Mouse (Mus musculus) heart, embryonic 11.5 days (tissue): ENCODE measurements around the gene Npat. TPM values are rescaled to one million over a fixed set of nuclear protein-coding genes. Genes with fewer than 3 reads are reported as not detected.

Source experiments
- ATAC-seq: fragments of 200-750 bp; cut with Nextera tagmentation; replicated peaks from 2 replicates; pipeline ENCODE4 v1.8.0; 2017; ENCODE audit warnings: moderate library complexity; ENCODE audit not compliant: insufficient number of reproducible peaks, low FRiP score, low TSS enrichment
- H3K27ac ChIP-seq: fragments of 300-500 bp; sonication (generic); 2 replicates; pipeline ENCODE4 v1.5.1; 2014; ENCODE audit warnings: mild to moderate bottlenecking, low read depth, low read length
- H3K27me3 ChIP-seq: fragments of 300-500 bp; sonication (generic); 2 replicates; pipeline ENCODE4 v1.6.1; 2014; ENCODE audit warnings: mild to moderate bottlenecking, low read length, mixed read lengths; ENCODE audit not compliant: control insufficient read depth, insufficient read depth
- H3K36me3 ChIP-seq: fragments of 300-500 bp; sonication (generic); 2 replicates; pipeline ENCODE4 v1.6.1; 2014; ENCODE audit warnings: mild to moderate bottlenecking, low read length, moderate library complexity, mixed read lengths; ENCODE audit not compliant: control insufficient read depth, insufficient read depth
- H3K4me1 ChIP-seq: fragments of 300-500 bp; sonication (generic); 2 replicates; pipeline ENCODE4 v1.6.1; 2014; ENCODE audit warnings: low read length; ENCODE audit not compliant: control insufficient read depth, insufficient read depth
- H3K4me2 ChIP-seq: fragments of 300-500 bp; sonication (generic); 2 replicates; pipeline ENCODE4 v1.6.1; 2014; ENCODE audit warnings: mild to moderate bottlenecking, moderate library complexity
- H3K4me3 ChIP-seq: fragments of 300-500 bp; sonication (generic); 2 replicates; pipeline ENCODE4 v1.5.1; 2014; ENCODE audit warnings: low read depth, low read length
- H3K9ac ChIP-seq: fragments of 300-500 bp; sonication (generic); 2 replicates; pipeline ENCODE4 v1.6.1; 2014; ENCODE audit warnings: mild to moderate bottlenecking, low read depth, low read length, moderate library complexity
- H3K9me3 ChIP-seq: fragments of 300-500 bp; sonication (generic); replicated peaks from 2 replicates; pipeline ENCODE4 v1.6.1; 2016; ENCODE audit warnings: low read length; ENCODE audit not compliant: control insufficient read depth
- WGBS: fragments of 180-500 bp; shearing (Covaris S2); extraction: QIAGEN DNeasy Blood & Tissue Kit; methylation state at CpG from one replicate; pipeline ENCODE4 v1.1.7; 2014; ENCODE audit not compliant: insufficient replicate concordance; 5-methylcytosine and 5-hydroxymethylcytosine counted together
- polyA plus RNA-seq: library from polyadenylated mRNA; unstranded; fragments of >200 nt; fragmentation: Nextera tagmentation; extraction: Ambion mirVana; gene quantifications from 2 replicates; pipeline ENCODE4 v1.2.1, GENCODE M21; 2014

Npat gene
- polyA plus RNA-seq, 1 experiment from 2014 or later = 18.3 TPM

DNA sequence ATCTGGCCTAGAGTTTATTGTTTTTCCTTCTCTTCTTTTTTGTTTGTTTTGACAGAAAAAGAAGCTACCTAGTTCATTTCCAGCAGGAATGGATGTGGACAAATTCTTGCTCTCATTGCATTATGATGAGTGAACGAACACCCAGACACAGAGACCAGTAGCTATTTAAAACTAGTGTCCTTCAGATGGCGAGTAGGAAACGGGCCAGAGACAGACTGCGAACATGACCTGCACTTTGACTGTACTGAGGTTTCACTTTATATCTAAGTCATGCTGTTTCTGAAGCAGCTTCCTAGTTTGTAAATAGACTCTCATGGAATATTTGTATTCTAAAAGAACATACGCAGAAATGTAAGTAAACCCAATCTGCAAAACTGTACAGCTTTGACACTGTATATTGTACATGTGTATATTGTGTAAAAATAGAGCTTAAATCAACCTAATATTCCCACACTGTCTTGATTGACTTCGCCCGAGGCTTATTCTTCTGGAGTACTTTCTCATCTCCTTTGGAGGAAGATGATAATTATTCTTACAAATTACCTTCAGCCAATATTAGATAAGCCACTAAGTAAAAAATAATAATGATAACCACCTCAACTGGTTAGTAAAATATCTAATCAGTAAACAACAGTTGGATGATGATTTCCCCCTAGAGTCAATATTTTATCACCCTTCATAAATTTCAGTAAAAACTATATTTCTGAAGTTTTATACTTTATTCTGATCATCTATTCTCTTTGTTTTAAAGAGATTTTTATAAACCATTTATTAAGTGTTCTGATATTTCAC is 35.9 kb downstream of the Npat start:
- Histone ChIP-seq H3K9me3 (no peaks in the 10 kb centered on the region), H3K36me3 (peaks cover 13% of the 10 kb centered on the region), H3K9ac (no peak overlapping the region), H3K27me3 (no peaks in the 10 kb centered on the region), H3K4me2 (no peak overlapping the region), H3K4me3 (no peak overlapping the region), H3K27ac (no peak overlapping the region), H3K4me1 (no peaks in the 10 kb centered on the region)
- no peak for ATAC-seq
- WGBS = 86% methylated on average over 7 of the region's 7 CpGs

DNA sequence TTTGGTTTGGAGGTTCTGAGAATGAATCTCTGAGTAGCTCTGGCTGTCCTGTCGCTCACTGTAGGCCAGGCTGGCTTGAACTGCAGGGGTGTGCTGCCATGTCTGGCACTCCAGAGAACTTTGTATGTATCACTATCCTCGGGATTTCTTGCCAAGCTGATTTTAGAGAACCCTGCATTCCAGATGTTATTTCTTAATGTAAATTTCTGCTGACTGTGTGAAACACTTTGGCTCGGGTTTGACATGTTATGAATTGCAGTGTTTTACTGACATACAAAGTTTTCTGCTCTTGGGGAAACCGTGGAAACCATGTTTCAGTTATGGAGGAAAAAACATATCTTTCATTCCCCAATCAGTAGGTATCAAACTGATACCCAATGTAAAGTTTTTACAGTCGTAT is 38.9 kb downstream of the Npat start:
- H3K9ac ChIP-seq = no peak overlapping the region
- no peak overlapping the region for H3K27ac ChIP-seq
- 84% methylated on average over 5 of the region's 5 CpGs for WGBS
- H3K4me3 ChIP-seq = no peak overlapping the region
- H3K27me3 ChIP-seq = no peaks in the 10 kb centered on the region
- no peaks in the 10 kb centered on the region for H3K4me1 ChIP-seq
- no peak for ATAC-seq
- H3K9me3 ChIP-seq = no peaks in the 10 kb centered on the region
- no peak overlapping the region for H3K4me2 ChIP-seq
- H3K36me3 ChIP-seq = peaks cover 11% of the 10 kb centered on the region

DNA sequence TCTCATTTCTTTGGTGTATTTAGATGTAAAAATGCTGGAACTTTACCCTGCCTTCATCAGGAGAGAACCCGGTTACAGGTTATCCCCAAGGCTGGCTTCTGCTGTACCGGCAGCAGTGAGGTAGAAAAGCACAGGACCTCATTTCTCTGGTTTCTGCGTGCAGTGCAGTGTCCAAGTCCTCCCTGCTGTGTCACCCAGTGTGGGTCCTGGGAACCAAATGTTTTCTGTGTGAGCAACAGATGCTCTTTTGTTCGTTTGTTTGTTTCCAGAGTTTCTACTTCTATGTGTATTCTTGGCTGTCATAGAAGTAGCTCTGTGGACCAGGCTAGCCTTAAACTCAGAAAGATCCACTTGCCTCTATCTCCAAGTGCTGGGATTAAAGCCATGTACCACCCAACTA is 45.0 kb downstream of the Npat start:
- H3K4me3 ChIP-seq = no peak overlapping the region
- H3K4me2 ChIP-seq = no peak overlapping the region
- no peaks in the 10 kb centered on the region for H3K4me1 ChIP-seq
- no peaks in the 10 kb centered on the region for H3K9me3 ChIP-seq
- WGBS = 79% methylated on average over 4 of the region's 4 CpGs
- no peaks in the 10 kb centered on the region for H3K27me3 ChIP-seq
- H3K27ac ChIP-seq = no peak overlapping the region
- no peak for ATAC-seq
- no peak overlapping the region for H3K9ac ChIP-seq
- H3K36me3 ChIP-seq = peaks cover 19% of the 10 kb centered on the region

DNA sequence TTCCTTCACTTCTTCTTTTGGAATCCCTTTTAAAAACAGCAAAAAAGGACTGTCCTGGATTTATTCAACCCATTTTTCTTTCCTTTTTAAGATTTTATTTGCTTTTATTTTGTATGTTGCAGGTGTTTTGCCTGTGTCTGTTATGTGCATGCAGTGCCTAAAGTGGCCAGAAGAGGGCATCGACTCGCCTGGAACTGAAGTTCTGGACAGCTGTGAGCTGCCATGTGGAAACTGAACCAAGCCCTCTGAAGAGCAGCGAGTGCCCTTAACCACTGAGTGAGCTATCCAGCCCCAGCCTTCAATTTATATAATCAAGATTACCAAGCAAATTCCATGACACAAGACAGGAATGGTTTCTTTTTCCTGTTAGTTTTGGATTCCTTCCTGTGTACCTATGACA is 57.9 kb downstream of the Npat start:
- peaks cover 2% of the 10 kb centered on the region for H3K36me3 ChIP-seq
- 19% methylated on average over 3 of the region's 3 CpGs for WGBS
- no peak for ATAC-seq

DNA sequence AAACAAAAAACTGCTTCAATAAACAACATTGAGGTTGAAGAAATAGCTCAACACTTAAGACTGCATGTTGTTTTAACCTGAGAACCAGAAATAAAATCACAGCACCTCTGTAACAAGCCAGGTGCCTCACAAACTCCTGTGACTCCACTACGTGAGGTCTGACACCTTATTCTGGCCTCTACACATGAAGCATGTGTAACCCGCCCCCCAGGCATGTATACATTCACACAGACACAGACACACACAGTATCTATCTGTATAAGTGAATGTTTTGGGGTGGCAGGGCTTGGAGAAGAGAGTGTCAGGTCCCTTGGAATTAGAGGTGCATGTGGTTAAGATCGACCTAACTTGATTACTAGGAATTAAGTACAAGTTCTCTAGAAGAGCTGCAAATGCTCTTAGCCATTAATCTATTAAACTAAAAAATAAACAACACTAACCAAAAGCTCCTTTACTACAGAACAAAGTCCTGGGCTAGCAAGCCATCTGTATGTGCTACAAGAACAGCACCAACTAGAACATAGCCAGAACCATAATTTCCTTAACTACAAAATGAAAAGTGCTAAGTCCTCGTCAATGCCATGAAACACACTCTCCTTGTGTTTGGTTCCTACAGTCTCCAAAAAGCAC is 60.2 kb downstream of the Npat start:
- WGBS = 87% methylated on average over 4 of the region's 4 CpGs
- H3K36me3 ChIP-seq = no peaks in the 10 kb centered on the region; the same call in 1 of the 2 replicates
- no peak overlapping the region for H3K9ac ChIP-seq
- no peak overlapping the region for H3K4me3 ChIP-seq
- no peak overlapping the region for H3K27ac ChIP-seq
- no peak for ATAC-seq
- no peak overlapping the region for H3K4me2 ChIP-seq
- H3K4me1 ChIP-seq = no peaks in the 10 kb centered on the region
- no peaks in the 10 kb centered on the region for H3K27me3 ChIP-seq
- H3K9me3 ChIP-seq = no peaks in the 10 kb centered on the region

More for the DNA sequence above, 57.9 kb downstream of the Npat start:
- no peak overlapping the region for H3K4me2 ChIP-seq
- no peaks in the 10 kb centered on the region for H3K9me3 ChIP-seq
- H3K4me1 ChIP-seq = no peaks in the 10 kb centered on the region
- no peak overlapping the region for H3K4me3 ChIP-seq
- H3K27ac ChIP-seq = no peak overlapping the region
- no peaks in the 10 kb centered on the region for H3K27me3 ChIP-seq
- no peak overlapping the region for H3K9ac ChIP-seq

DNA sequence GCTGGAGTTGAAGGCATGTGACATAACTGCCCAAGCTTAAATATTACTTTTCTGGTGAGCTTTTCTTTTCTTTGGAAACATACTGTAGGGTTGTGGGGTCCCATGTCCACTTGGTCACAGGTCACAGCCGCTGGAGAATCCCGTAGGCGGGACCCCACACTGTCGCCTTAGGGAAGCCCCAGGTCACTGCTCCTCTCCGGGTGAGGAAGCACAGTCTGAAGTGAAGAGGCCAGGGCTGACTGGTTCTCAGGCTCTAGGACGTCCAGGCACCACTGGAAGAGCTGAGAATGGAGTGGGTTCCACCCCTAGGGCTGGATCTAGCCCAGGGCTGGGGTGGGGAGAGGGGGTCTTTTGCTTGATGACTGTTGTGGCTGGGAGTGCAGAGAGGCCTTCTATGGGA is 61.8 kb downstream of the Npat start:
- Histone ChIP-seq H3K36me3 (no peaks in the 10 kb centered on the region; the same call in 1 of the 2 replicates), H3K27me3 (no peaks in the 10 kb centered on the region), H3K4me2 (no peak overlapping the region), H3K9ac (no peak overlapping the region), H3K4me3 (no peak overlapping the region), H3K9me3 (no peaks in the 10 kb centered on the region), H3K27ac (no peak overlapping the region), H3K4me1 (no peaks in the 10 kb centered on the region)
- 78% methylated on average over 6 of the region's 6 CpGs for WGBS
- no peak for ATAC-seq

DNA sequence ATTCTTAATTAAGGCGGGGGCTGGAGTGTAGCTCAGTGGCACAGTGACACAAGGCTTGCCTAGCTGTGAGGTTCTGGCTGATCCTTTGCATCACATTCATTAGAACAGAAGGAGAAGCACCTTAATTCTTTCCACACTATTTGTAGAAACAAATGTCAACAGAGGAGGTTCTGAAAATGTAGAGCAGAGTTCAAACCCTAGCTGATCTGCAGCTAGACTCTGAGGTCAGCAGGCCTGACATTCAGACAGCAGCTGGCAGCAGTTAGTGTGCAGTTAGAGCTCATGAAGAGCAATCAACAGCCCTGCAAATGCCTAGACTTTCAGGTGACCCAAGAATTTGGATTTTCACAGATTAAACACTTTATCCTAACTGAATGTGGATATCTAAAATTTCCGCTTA is 64.7 kb downstream of the Npat start:
- ATAC-seq = no peak
- Histone ChIP-seq H3K4me2 (no peak overlapping the region), H3K9ac (no peak overlapping the region), H3K4me1 (0 out of 2 replicates have a peak, but pooled peaks cover 2% of the 10 kb centered on the region), H3K9me3 (no peaks in the 10 kb centered on the region), H3K27me3 (no peaks in the 10 kb centered on the region), H3K27ac (no peak overlapping the region), H3K36me3 (no peaks in the 10 kb centered on the region), H3K4me3 (no peak overlapping the region)
- 90% methylated on average over 2 of the region's 2 CpGs for WGBS

DNA sequence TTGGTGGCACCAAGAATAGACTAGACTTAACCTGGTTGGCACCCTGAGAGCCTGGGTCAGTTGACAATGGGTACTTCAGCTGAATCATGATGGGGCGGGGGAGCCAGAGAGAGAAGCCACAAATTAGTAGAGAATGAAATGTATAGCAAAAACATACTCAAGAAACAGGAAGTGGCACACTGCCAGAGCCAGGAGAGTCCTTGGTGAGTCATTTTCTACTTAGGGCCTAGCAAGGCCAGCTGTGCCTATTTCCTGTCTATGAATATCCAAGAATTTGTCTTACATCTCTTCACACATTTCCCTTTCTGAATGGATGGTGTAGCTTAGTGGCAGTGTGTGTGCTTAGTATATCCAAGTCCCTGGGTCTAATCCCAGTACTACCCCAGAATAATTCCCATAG is 66.5 kb downstream of the Npat start:
- no peaks in the 10 kb centered on the region for H3K9me3 ChIP-seq

More for the DNA sequence above, 66.5 kb downstream of the Npat start:
- Histone ChIP-seq H3K4me3 (no peak overlapping the region), H3K27me3 (no peaks in the 10 kb centered on the region), H3K4me2 (no peak overlapping the region), H3K9ac (no peak overlapping the region), H3K36me3 (no peaks in the 10 kb centered on the region), H3K27ac (peak overlapping the region; percentile 6; the same call in 1 of the 2 replicates), H3K4me1 (0 out of 2 replicates have a peak, but pooled peaks cover 2% of the 10 kb centered on the region)
- 77% methylated on average over 1 of the region's 1 CpGs for WGBS
- ATAC-seq = no peak
